Mouse (Mus musculus) hindbrain, postnatal 0 days (tissue): ENCODE measurements at regions not wholly inside any gene's neighbourhood (a gene's known extent, or its start where the extent isn't known, plus 50 kb on each side); places are given as distances from the start of the nearest gene placed in this dataset.

ENCODE experiments used
- ATAC-seq: fragments of 200-750 bp; cut with Nextera tagmentation; 2 replicates; pipeline ENCODE4 v1.8.0; 2017; ENCODE audit warnings: mild to moderate bottlenecking, moderate TSS enrichment, moderate library complexity
- DNase-seq: peaks from one replicate; pipeline ENCODE4 v3.0.0-alpha.2; 2015; ENCODE audit warnings: low spot score
- H3K27ac ChIP-seq: fragments of 300-500 bp; sonication (generic); 2 replicates; pipeline ENCODE4 v1.5.1; 2014; ENCODE audit warnings: mild to moderate bottlenecking
- H3K27me3 ChIP-seq: fragments of 300-500 bp; sonication (generic); 2 replicates; pipeline ENCODE4 v1.6.1; 2014; ENCODE audit warnings: low read length, mixed read lengths; ENCODE audit not compliant: insufficient read depth
- H3K36me3 ChIP-seq: fragments of 300-500 bp; sonication (generic); 2 replicates; pipeline ENCODE4 v1.6.1; 2014; ENCODE audit warnings: low read length, mixed read lengths; ENCODE audit not compliant: insufficient read depth
- H3K4me1 ChIP-seq: fragments of 300-500 bp; sonication (generic); 2 replicates; pipeline ENCODE4 v1.6.1; 2014; ENCODE audit warnings: antibody characterized with exemption, low read length, mixed read lengths; ENCODE audit not compliant: insufficient read depth
- H3K4me2 ChIP-seq: fragments of 300-500 bp; sonication (generic); 2 replicates; pipeline ENCODE4 v1.6.1; 2014; ENCODE audit warnings: low read depth, mild to moderate bottlenecking, low read length, moderate library complexity, mixed read lengths
- H3K4me3 ChIP-seq: fragments of 300-500 bp; sonication (generic); 2 replicates; pipeline ENCODE4 v1.5.1; 2014; ENCODE audit warnings: low read length
- H3K9ac ChIP-seq: fragments of 300-500 bp; sonication (generic); replicated peaks from 2 replicates; pipeline ENCODE4 v1.6.1; 2014; ENCODE audit warnings: mild to moderate bottlenecking, low read length, moderate library complexity, mixed read lengths
- H3K9me3 ChIP-seq: fragments of 300-500 bp; sonication (generic); 2 replicates; pipeline ENCODE4 v1.6.1; 2016; ENCODE audit warnings: low read length, mixed read lengths
- CTCF ChIP-seq: IDR thresholded peaks from 2 replicates; pipeline ENCODE4 v1.5.1; 2016; ENCODE audit warnings: antibody characterized with exemption, control low read depth, low read depth
- WGBS: fragments of 180-500 bp; shearing (Covaris S2); extraction: QIAGEN DNeasy Blood & Tissue Kit; methylation state at CpG from one replicate; pipeline ENCODE4 v1.1.7; 2014; 5-methylcytosine and 5-hydroxymethylcytosine counted together

DNA sequence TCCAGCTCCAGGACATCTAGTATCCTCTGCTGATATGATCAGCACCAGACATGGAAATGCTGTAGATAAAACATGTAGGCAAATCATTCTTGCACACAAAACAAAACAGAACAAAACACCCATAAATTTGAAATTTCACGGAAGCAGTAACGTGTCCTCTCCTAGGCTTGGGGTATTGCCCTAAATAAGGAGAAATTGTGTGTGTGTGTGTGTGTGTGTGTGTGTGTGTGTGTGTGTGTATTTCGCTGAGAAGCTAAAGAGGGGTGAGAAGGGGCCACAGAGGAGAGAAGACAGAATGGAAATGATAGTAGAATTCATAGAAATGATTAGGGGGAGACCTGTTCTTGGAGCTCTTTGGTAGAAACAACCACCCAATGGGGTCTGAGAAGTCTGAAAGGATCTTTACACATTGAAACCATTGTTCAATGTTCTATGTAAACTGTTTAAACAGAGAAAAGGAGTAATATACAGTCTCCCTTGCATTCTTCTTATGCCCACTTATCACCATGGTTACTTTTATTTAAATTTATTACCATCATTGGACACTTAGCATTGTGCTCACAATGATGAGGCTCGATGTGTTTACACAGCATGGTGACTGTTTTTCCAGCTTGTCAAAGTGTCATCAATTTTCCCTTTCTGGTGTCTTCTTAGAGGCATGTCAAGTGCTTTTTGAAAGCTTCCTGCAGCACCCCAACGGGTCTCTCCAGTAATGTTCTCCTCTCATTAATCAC, 317.3 kb upstream of the 4933412E24Rik start:
- no peaks in the 10 kb centered on the region for H3K4me1 ChIP-seq
- H3K27me3 ChIP-seq: no peaks in the 10 kb centered on the region
- no peak overlapping the region for H3K27ac ChIP-seq
- H3K36me3 ChIP-seq: no peaks in the 10 kb centered on the region
- no peak overlapping the region for H3K9ac ChIP-seq
- WGBS: 60% methylated on average over 5 of the region's 5 CpGs
- H3K9me3 ChIP-seq: no peaks in the 10 kb centered on the region
- H3K4me2 ChIP-seq: no peak overlapping the region
- DNase-seq: no peak
- no peak overlapping the region for H3K4me3 ChIP-seq
- no peak for TF ChIP-seq CTCF
- no peak for ATAC-seq

DNA sequence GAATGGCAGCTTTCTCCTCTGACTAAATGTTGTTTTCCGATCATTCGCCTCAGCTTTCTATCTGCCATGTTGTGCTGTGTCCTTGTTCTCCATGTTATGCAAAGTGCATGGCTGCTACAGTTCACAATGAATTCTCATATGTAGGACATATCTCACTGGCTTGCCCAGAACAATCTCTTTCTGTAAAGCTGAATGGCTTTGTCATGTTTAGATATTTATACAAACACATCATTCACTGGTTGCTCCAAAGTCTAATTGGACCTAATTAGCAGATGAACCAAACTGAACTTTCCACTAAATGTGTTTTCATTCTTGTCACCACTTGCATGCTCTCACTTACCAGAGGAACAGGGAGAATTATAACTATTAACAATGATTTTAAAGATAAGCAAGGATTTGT, 301.2 kb upstream of the 4933412E24Rik start:
- Histone ChIP-seq H3K4me2 (no peak overlapping the region), H3K27ac (no peak overlapping the region), H3K9me3 (no peaks in the 10 kb centered on the region), H3K36me3 (no peaks in the 10 kb centered on the region), H3K9ac (no peak overlapping the region), H3K4me3 (no peak overlapping the region), H3K27me3 (no peaks in the 10 kb centered on the region), H3K4me1 (no peaks in the 10 kb centered on the region)
- WGBS: 91% methylated on average over 2 of the region's 2 CpGs
- TF ChIP-seq CTCF: no peak
- ATAC-seq (no peak), DNase-seq (no peak)

DNA sequence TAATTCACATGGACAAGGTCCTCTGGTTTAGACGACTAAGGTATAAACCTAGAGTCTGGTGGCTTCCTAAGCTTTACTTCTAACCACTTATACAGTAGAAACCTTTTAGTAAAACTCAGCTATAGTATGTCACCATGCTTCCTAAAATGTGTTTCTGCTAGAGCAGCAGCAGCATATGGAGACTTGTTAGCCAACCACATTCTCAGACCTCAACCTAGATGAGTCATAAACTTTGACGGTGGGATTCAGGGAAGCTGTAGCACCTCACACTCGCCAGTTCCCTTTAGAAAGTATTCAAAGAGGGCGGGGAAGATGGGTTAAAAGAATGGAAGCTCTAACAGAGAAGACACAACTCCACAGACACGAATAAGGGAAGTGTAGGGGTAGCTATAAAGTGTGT, 298.8 kb upstream of the 4933412E24Rik start:
- DNase-seq (no peak), ATAC-seq (no peak)
- Histone ChIP-seq H3K9me3 (no peaks in the 10 kb centered on the region), H3K27ac (no peak overlapping the region), H3K27me3 (no peaks in the 10 kb centered on the region), H3K4me1 (no peaks in the 10 kb centered on the region), H3K9ac (no peak overlapping the region), H3K4me3 (no peak overlapping the region), H3K36me3 (no peaks in the 10 kb centered on the region), H3K4me2 (no peak overlapping the region)
- TF ChIP-seq CTCF: no peak
- 79% methylated on average over 5 of the region's 5 CpGs for WGBS

DNA sequence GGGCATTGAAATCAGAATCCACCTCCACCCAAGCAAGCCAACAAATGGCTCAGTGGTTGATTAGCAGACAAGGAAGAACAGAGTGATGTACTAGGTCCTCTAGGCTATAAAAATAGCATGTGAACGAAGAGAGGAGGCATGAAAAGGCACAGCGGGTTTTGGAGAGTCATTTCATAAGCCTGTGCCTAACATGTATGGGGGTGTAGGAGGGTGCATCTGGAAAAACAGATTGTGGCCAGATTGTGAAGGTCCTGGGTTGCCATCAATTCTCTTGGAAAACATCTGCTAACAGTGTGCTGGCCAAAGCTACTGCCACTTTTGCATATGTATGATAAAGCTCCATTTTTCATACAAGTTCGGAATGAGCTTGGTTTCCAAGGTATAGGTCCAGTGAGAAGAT, 293.5 kb upstream of the 4933412E24Rik start:
- no peaks in the 10 kb centered on the region for H3K36me3 ChIP-seq
- no peak overlapping the region for H3K4me3 ChIP-seq
- H3K9ac ChIP-seq: no peak overlapping the region
- no peaks in the 10 kb centered on the region for H3K9me3 ChIP-seq
- no peak overlapping the region for H3K4me2 ChIP-seq
- H3K4me1 ChIP-seq: no peaks in the 10 kb centered on the region
- 65% methylated on average over 3 of the region's 3 CpGs for WGBS
- no peaks in the 10 kb centered on the region for H3K27me3 ChIP-seq
- peak; percentile 67 for DNase-seq
- peak; percentile 64; the same call in 1 of the 2 replicates for ATAC-seq
- no peak for TF ChIP-seq CTCF
- H3K27ac ChIP-seq: no peak overlapping the region

DNA sequence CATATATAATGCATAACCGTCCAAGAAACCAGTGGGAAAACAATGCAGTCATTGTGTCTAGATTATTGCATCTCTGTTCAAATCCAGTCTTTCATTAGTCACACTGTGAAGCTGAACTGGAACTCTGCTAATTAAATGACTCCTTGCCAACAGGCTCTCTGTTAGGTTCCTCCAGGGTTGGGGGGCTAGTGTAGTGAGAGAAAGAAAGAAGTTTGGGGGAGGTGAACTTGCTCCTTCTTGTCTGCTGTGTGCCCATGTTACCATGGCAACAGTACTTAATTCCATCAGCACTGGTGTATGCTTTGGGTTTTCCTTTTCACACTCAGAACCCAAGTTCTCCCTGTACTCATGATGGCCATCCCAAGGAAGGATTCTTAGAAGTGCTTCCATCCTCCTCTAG, 292.6 kb upstream of the 4933412E24Rik start:
- Histone ChIP-seq H3K4me3 (no peak overlapping the region), H3K9ac (no peak overlapping the region), H3K4me2 (no peak overlapping the region), H3K4me1 (no peaks in the 10 kb centered on the region), H3K9me3 (no peaks in the 10 kb centered on the region), H3K36me3 (no peaks in the 10 kb centered on the region), H3K27ac (no peak overlapping the region), H3K27me3 (no peaks in the 10 kb centered on the region)
- no peak for ATAC-seq
- peak; percentile 11 for DNase-seq
- no peak for TF ChIP-seq CTCF
- 30% methylated on average over 1 of the region's 1 CpGs for WGBS

DNA sequence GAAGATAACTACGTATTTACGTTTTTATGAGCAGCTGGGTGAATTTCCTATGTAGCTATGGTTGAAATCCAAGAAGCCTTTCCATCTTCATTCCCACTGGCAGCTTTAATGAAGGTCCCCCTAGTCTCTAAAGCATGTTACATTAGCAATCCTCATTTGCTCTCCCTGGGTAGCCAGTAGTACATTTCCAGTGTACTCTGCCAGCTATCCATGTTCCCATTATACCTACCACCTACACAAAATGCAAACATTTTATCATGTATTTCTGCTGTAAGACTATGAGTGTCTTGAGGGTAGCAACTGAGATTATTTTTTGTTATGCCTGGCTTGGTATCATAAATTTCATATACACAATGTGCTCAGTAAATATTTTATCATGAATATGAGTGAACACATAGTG, 291.7 kb upstream of the 4933412E24Rik start:
- no peaks in the 10 kb centered on the region for H3K4me1 ChIP-seq
- ATAC-seq: no peak
- no peaks in the 10 kb centered on the region for H3K36me3 ChIP-seq
- no peaks in the 10 kb centered on the region for H3K27me3 ChIP-seq
- H3K27ac ChIP-seq: no peak overlapping the region
- no peak overlapping the region for H3K9ac ChIP-seq
- H3K4me2 ChIP-seq: no peak overlapping the region
- DNase-seq: no peak
- H3K9me3 ChIP-seq: no peaks in the 10 kb centered on the region
- 72% methylated on average over 2 of the region's 2 CpGs for WGBS
- H3K4me3 ChIP-seq: no peak overlapping the region
- no peak for TF ChIP-seq CTCF

DNA sequence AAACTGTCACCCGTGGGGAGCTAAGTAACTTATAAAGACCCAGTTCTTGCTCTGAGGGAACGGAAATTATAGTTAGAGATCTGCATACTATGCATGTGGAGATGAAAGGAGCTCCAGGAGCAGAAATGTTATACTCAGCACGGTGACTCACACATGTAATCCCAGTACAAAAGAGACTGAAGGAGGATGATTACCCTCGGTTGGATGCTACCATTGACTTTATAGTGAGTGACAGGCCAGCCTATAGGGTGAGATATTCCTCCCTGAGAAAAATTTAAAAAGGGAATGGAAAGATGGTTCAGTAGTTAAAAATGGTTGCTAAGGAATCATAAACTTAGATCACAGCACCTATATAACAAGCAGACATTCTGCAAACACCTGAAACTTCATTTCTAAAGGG, 287.1 kb upstream of the 4933412E24Rik start:
- DNase-seq: no peak
- H3K4me3 ChIP-seq: no peak overlapping the region
- H3K36me3 ChIP-seq: no peaks in the 10 kb centered on the region
- H3K9me3 ChIP-seq: no peaks in the 10 kb centered on the region
- no peak for ATAC-seq
- H3K4me1 ChIP-seq: no peaks in the 10 kb centered on the region
- H3K4me2 ChIP-seq: no peak overlapping the region
- WGBS: 62% methylated on average over 4 of the region's 4 CpGs
- H3K27ac ChIP-seq: no peak overlapping the region
- H3K9ac ChIP-seq: no peak overlapping the region
- no peaks in the 10 kb centered on the region for H3K27me3 ChIP-seq
- TF ChIP-seq CTCF: no peak
